Mouse (Mus musculus) heart, adult 9 months (tissue): Measurements from ENCODE around the gene Lmbrd1.
"Not testable (repeated sequence)": the region's sequence is repeated elsewhere in the genome, so short reads cannot be mapped to it uniquely, and the experiment has no call there.

Experiments used
- DNase-seq, 2 experiments: peaks; one replicate each; pipeline ENCODE4 v3.0.0; 2022; ENCODE audit warnings: low spot score in 2 of 2

Lmbrd1 gene

GRCm38 (mm10) chr1:24678205-24678917 is at the start of gene Lmbrd1:
Gene Lmbrd1, plus strand, starts transcription at chr1:24678630.
- DNase-seq: peak; percentile 91 to 93

DNA sequence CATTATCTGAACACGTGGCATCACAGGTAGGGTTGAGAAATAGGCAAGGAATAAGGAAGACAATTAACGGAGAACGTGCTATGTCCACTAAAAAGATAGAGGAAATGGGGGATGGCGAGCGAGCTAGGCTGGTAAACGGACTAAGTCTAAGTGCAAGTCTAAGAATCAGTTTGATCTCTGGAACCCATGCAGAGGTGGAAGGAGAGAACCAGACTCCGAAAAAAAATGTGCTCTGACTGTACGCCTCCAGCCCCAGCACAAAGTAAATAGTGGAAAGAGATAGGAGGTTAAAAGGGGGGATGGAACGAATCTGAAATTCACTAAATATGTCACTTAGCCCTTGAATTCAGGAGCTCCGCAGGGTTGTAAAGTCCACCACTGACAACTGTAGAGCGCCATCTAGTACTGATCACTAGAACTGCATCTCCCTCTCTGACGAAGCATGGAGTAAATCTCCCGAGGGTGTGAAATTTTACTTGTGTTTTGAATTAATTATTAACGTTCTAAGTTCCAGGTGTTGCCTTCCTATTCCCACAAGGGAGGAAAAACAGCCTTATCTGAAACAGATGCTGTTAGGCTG is 44.8 kb upstream of the Lmbrd1 start:
- DNase-seq: no peak

DNA sequence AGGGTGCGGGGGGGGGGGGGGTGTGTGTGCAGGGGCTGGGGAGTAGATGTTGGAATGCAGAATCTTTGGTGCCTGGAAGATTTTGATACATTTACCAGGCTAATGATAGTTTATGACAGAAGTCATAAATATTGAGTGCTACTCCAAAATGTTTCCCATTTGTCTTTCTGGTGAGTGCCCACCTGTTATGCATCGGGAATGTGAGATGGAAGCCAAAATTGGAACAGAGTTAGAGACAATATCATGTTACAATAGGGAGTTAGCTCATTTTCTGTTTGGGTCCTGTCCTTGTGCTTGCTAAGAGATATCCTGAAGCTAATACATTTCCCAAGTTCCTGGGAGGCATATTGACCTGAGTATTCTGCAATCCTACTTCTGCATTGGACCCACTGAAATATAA is 28.3 kb upstream of the Lmbrd1 start:
- DNase-seq: no peak

- no peak for DNase-seq
Measured at GRCm38 (mm10) chr1:24659914-24660313, 18.5 kb upstream of the Lmbrd1 start.

DNA sequence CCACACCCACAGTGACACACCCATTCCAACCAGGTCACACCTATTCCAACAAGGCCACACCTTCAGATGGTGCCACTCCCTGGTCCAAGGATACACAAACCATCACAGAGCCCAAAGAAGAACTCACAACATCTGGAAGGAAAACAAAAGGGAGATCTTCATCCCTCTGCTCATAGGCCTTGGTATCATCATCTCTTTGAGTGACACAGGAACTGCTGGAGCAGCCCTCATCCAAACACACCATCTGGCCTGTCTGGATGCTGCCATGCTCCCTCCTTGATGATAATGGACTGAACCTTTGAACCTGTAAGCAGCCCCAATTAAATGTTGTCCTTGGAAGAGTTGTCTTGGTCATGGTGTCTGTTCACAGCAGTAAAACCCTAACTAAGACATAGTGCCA is 17.8 kb upstream of the Lmbrd1 start:
- DNase-seq: not testable (repeated sequence)

GRCm38 (mm10) chr1:24661551-24661950 is 16.9 kb upstream of the Lmbrd1 start:
- DNase-seq: no peak

DNA sequence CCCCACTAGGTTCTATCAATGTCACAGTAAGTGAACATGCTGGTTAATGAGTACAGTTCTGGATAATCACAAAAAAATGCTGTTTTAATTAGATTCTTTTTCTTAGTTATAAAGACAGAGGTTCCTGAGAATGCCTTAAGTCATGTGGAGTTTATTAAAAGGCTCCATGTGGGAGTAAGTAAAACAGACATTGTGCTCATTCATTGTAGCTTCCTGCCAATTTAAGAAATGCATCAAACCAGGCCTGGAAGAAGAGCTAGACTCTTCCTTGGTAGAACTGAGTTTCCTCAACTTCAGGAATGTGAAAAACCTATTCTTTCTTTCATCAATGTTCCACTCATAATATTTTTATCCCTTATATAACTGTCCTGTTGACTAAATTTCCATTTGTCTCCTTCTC is 14.3 kb upstream of the Lmbrd1 start:
- no peak for DNase-seq

GRCm38 (mm10) chr1:24673231-24673630 is 5.2 kb upstream of the Lmbrd1 start:
- DNase-seq: no peak

DNA sequence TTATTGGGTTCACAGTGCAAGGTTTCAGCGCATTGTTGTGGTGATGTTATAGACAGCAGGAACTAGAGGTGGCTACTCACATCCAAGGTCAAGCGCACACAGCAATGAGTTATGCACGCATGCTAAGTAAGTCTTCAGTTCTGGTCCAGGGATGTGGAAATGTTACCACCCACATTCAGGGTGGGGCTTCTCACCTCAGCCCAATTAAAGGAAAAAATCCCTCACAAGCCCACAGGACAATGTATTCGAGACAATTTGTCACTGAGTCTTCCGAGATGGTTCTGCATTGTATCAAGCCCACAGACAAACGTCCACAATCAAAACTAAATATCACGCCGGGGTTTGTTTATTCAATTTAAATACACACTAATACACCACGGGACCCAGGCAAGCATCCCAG is 724 bp upstream of the Lmbrd1 start:
- DNase-seq: peak in 1 of 2 experiments; percentile 14

DNA sequence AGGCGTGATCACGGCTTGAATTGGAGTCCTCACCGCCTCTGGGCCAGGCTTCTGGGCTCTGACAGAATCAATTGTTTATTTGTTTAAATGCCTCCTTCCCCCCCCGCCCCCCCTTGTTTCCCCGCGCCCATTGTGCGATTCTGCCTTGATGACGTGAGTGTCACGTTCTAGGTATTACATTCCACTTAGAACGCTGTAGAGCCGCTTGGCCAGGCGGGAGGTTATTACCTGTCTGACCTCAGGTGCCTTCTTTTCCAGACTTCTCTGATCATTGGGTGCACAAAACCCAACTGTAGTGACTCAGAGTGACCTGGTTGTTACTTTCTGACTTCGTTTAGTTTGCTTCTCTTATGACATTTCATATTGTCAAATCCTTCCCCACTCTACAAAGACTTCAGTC is 641 bp downstream of the Lmbrd1 start:
- peak in 1 of 2 experiments; percentile 7 for DNase-seq

DNA sequence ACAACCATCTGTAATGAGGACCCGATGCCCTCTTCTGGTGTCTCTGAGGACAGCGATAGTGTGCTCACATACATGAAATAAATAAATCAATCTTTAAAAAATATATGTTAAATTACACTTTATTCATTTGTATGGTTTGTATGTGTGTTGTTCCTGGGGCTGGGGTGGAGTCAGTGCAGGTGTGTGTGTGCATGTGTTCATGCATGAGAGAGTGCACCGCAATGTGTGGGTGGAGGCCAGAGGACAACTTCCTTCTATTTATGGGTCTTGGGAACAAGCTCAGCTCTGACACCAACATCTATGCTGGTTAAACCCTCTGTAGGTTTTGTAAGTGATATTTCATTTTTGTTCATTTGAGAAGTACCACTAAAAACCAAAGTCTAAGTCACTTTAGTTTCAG is 2.6 kb downstream of the Lmbrd1 start:
- DNase-seq: no peak

DNA sequence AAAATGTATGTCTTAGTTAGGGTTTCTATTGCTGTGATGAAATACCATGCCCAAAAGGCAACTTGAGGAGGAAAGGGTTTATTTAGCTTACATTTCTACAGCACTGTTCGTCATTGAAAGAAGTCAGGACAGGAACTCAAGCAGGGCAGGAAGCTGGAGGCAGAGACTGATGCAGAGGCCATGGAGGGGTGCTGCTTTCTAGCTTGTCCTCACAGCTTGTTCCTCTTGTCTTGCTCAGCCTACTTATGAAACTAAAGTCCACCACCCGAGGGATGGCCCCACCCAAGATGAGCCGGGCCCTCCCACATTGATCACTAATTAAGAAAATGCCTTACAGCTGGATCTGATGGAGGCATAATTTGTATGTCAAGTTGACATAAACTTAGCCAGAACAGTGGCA is 3.5 kb downstream of the Lmbrd1 start:
- DNase-seq: no peak

GRCm38 (mm10) chr1:24683947-24684346 is 5.5 kb downstream of the Lmbrd1 start:
- no peak for DNase-seq

GRCm38 (mm10) chr1:24685606-24686005 is 7.2 kb downstream of the Lmbrd1 start:
- no peak for DNase-seq

- DNase-seq: no peak
Measured at GRCm38 (mm10) chr1:24686235-24687021, 8.0 kb downstream of the Lmbrd1 start.

DNA sequence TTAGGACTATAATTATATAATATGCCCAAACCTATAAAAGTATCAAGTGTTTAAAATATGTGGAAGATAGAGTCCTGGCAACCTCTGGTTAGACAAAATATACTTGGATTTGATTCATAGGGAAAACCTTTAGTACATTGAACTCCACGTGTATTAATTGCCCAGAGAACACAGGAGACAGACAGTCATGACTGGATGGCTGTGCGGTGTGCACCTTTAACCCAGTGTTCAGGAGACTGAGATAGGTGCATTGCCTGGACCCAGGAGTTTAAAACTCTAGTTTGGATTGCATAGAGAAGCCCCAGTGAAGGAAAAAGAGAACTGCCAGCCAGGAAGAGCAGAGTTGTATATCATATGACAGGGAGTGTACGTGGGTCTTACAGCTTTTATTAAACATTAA is 19.2 kb downstream of the Lmbrd1 start:
- DNase-seq: no peak

DNA sequence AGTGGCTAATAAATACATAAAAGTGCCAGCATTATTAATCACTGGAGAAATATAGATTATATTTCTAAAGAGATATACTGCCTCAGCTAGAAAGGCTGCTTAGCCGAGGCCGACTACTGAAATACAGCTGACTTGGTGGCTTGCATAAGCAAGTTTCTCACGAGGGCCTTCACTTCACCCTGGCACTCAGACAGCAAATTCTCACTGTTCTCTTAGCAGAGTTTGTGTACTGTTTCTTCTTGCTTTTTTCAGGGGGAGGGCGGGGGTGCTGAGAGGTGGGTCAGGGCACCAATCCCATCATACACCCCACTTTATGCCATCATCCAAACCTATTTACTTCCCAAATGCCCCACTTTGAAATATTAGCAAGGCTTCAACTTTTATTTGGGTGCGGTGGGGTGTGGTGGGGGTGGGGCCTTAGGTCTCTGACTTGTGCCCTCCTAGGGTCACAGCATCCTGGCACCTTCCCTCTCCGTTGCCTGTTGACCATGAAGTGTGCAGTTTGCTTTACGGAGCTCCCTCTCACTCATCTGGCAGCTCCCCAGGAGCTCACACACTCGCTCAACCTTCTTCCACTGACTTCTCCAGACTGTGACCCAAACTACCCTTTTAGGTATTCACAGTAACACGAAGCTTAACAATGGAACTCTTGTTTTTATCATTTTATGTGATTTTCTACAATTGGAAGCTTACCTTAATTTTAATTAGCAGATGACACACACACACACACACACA is 19.9 kb downstream of the Lmbrd1 start:
- no peak for DNase-seq

DNA sequence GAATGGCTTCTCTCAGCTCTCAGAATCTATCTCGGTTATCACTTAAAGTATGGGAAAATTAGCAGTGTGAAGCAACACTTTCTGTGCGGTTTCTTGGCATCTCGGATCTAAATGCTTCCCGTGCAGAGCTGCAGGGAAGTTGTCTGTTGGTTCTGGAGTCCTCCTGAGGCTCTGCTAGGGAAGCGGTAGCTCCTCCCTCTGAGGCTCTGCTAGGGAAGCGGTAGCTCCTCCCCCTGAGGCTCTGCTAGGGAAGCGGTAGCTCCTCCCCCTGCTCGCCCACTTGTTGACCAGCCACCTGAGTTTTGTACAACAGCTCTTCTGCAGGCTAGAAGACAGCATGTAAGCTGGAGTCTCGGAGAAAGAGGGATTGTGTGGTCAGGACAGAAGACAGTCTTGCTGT is 20.9 kb downstream of the Lmbrd1 start:
- DNase-seq: peak; percentile 41 to 49

GRCm38 (mm10) chr1:24700241-24700640 is 21.8 kb downstream of the Lmbrd1 start:
- DNase-seq: no peak

DNA sequence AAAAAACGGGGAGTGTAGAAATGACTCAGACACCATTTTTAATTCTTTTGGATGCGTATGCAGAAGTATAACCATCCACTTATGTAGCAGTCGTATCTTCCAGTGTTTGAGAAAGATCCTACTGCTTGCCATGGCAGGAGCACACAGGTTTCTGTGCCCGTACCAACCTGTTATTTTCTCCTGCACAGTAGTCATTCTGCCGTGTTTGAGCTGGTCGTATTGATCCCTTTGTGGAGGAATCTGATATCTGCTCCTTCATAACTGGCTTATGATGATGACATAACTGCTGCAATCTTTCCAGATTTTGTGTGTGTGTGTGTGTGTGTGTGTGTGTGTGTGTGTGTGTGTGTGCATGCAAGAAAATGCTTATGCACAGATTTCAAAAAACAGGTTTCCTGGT is 25.4 kb downstream of the Lmbrd1 start:
- DNase-seq: no peak

- no peak for DNase-seq
Measured at GRCm38 (mm10) chr1:24716301-24716700, 37.9 kb downstream of the Lmbrd1 start.

GRCm38 (mm10) chr1:24719621-24720020 is 41.2 kb downstream of the Lmbrd1 start:
- no peak for DNase-seq
